Mouse (Mus musculus): ENCODE measurements around the gene Kdm3a.

Kdm3a gene

GRCm38 (mm10) chr6:71632829-71633662, at the start of gene Kdm3a:
Gene Kdm3a (minus strand): TSS chr6:71632990.
- in situ Hi-C loops (cut with MseI, MboI): no loop called here

GRCm38 (mm10) chr6:71678891-71679290, 46.1 kb upstream of the Kdm3a start:
- in situ Hi-C loops (cut with MseI, MboI): no loop called here

GRCm38 (mm10) chr6:71673166-71673565, 40.4 kb upstream of the Kdm3a start:
- in situ Hi-C loops (cut with MseI, MboI): no loop called here

GRCm38 (mm10) chr6:71664511-71664910, 31.7 kb upstream of the Kdm3a start:
- in situ Hi-C loops (cut with MseI, MboI): no loop called here

- in situ Hi-C loops (cut with MseI, MboI): no loop called here
Observed at GRCm38 (mm10) chr6:71658290-71658689, 25.5 kb upstream of the Kdm3a start.

GRCm38 (mm10) chr6:71655835-71656234, 23.0 kb upstream of the Kdm3a start:
- in situ Hi-C loops (cut with MseI, MboI): no loop called here

GRCm38 (mm10) chr6:71651868-71652267, 19.1 kb upstream of the Kdm3a start:
- in situ Hi-C loops (cut with MseI, MboI): no loop called here

- in situ Hi-C loops (cut with MseI, MboI): no loop called here
Observed at GRCm38 (mm10) chr6:71632486-71632828, 333 bp downstream of the Kdm3a start.

- in situ Hi-C loops (cut with MseI, MboI): no loop called here
Observed at GRCm38 (mm10) chr6:71631706-71632461, 906 bp downstream of the Kdm3a start.

- in situ Hi-C loops (cut with MseI, MboI): no loop called here
Observed at GRCm38 (mm10) chr6:71631196-71631595, 1.6 kb downstream of the Kdm3a start.

GRCm38 (mm10) chr6:71627325-71627724, 5.5 kb downstream of the Kdm3a start:
- in situ Hi-C loops (cut with MseI, MboI): no loop called here

GRCm38 (mm10) chr6:71625984-71626383, 6.8 kb downstream of the Kdm3a start:
- in situ Hi-C loops (cut with MseI, MboI): no loop called here

- in situ Hi-C loops (cut with MseI, MboI): loop anchor here (25.0 kb wide), 1 partner anchor 188 kb away; no protein-coding TSS in a partner anchor
Observed at GRCm38 (mm10) chr6:71624723-71625122, 8.1 kb downstream of the Kdm3a start.

GRCm38 (mm10) chr6:71621981-71622380, 10.8 kb downstream of the Kdm3a start:
- in situ Hi-C loops (cut with MseI, MboI): loop anchor here (25.0 kb wide), 1 partner anchor 190 kb away; no protein-coding TSS in a partner anchor

GRCm38 (mm10) chr6:71621551-71621950, 11.2 kb downstream of the Kdm3a start:
- in situ Hi-C loops (cut with MseI, MboI): loop anchor here (25.0 kb wide), 1 partner anchor 191 kb away; no protein-coding TSS in a partner anchor

- in situ Hi-C loops (cut with MseI, MboI): loop anchor here (25.0 kb wide), 1 partner anchor 195 kb away; no protein-coding TSS in a partner anchor
Observed at GRCm38 (mm10) chr6:71616959-71617358, 15.8 kb downstream of the Kdm3a start.

GRCm38 (mm10) chr6:71613225-71613624, 19.6 kb downstream of the Kdm3a start:
- in situ Hi-C loops (cut with MseI, MboI): loop anchor here (25.0 kb wide), 1 partner anchor 199 kb away; no protein-coding TSS in a partner anchor

- in situ Hi-C loops (cut with MseI, MboI): loop anchor here (25.0 kb wide), 1 partner anchor 202 kb away; no protein-coding TSS in a partner anchor
Observed at GRCm38 (mm10) chr6:71609968-71610367, 22.8 kb downstream of the Kdm3a start.

GRCm38 (mm10) chr6:71608994-71609393, 23.8 kb downstream of the Kdm3a start:
- in situ Hi-C loops (cut with MseI, MboI): loop anchor here (25.0 kb wide), 1 partner anchor 203 kb away; no protein-coding TSS in a partner anchor

GRCm38 (mm10) chr6:71607756-71608155, 25.0 kb downstream of the Kdm3a start:
- in situ Hi-C loops (cut with MseI, MboI): loop anchor here (25.0 kb wide), 1 partner anchor 205 kb away; no protein-coding TSS in a partner anchor

GRCm38 (mm10) chr6:71590154-71590553, 42.6 kb downstream of the Kdm3a start:
- in situ Hi-C loops (cut with MseI, MboI): no loop called here

- in situ Hi-C loops (cut with MseI, MboI): no loop called here
Observed at GRCm38 (mm10) chr6:71589401-71589800, 43.4 kb downstream of the Kdm3a start.
